Mouse (Mus musculus) forebrain, postnatal 0 days (tissue): ENCODE results near the gene Angptl8. TPM values are rescaled to one million over a fixed set of nuclear protein-coding genes. Genes with fewer than 3 reads are reported as not detected.

Source experiments
- ATAC-seq: fragments of 200-750 bp; cut with Nextera tagmentation; 2 replicates; pipeline ENCODE4 v1.8.0; 2017; ENCODE audit warnings: mild to moderate bottlenecking, moderate library complexity
- DNase-seq: peaks from one replicate; pipeline ENCODE4 v3.0.0-alpha.2; 2015
- H3K27ac ChIP-seq: fragments of 300-500 bp; sonication (generic); 2 replicates; pipeline ENCODE4 v1.5.1; 2014; ENCODE audit warnings: low read depth, mild to moderate bottlenecking, antibody characterized with exemption, low read length, moderate library complexity, mixed read lengths
- H3K27me3 ChIP-seq: fragments of 300-500 bp; sonication (generic); 2 replicates; pipeline ENCODE4 v1.6.1; 2014; ENCODE audit warnings: mild to moderate bottlenecking, low read length, mixed read lengths; ENCODE audit not compliant: insufficient read depth
- H3K36me3 ChIP-seq: fragments of 300-500 bp; sonication (generic); 2 replicates; pipeline ENCODE4 v1.6.1; 2014; ENCODE audit warnings: mild to moderate bottlenecking, moderate library complexity; ENCODE audit not compliant: insufficient read depth
- H3K4me1 ChIP-seq: fragments of 300-500 bp; sonication (generic); 2 replicates; pipeline ENCODE4 v1.6.1; 2014; ENCODE audit warnings: antibody characterized with exemption; ENCODE audit not compliant: insufficient read depth
- H3K4me2 ChIP-seq: fragments of 300-500 bp; sonication (generic); 2 replicates; pipeline ENCODE4 v1.6.1; 2014; ENCODE audit warnings: low read depth, mild to moderate bottlenecking, moderate library complexity
- H3K4me3 ChIP-seq: fragments of 300-500 bp; sonication (generic); 2 replicates; pipeline ENCODE4 v1.5.1; 2014; ENCODE audit warnings: low read depth, low read length, mixed read lengths
- H3K9ac ChIP-seq: fragments of 300-500 bp; sonication (generic); 2 replicates; pipeline ENCODE4 v1.6.1; 2014; ENCODE audit warnings: mild to moderate bottlenecking
- H3K9me3 ChIP-seq: fragments of 300-500 bp; sonication (generic); 2 replicates; pipeline ENCODE4 v1.6.1; 2016; ENCODE audit warnings: low read length
- CTCF ChIP-seq: sonication (generic); IDR thresholded peaks from 2 replicates; pipeline ENCODE4 v1.5.1; 2016; ENCODE audit warnings: antibody characterized with exemption, control low read depth, low read depth
- WGBS: fragments of 180-500 bp; shearing (Covaris S2); extraction: QIAGEN DNeasy Blood & Tissue Kit; methylation state at CpG from one replicate; pipeline ENCODE4 v1.1.7; 2014; 5-methylcytosine and 5-hydroxymethylcytosine counted together
- polyA plus RNA-seq: library from polyadenylated mRNA; unstranded; fragments of >200 nt; fragmentation: Nextera tagmentation; extraction: Ambion mirVana; gene quantifications from 2 replicates; pipeline ENCODE4 v1.2.1, GENCODE M21; 2015
- total RNA-seq: library from RNA; depleted of rRNA; stranded (reverse); fragments of >200 nt; gene quantifications from 2 replicates; pipeline ENCODE4 v1.2.3, GENCODE M21; 2014

The Angptl8 gene
- total and polyA plus RNA-seq, 2 experiments from 2014 or later: 0.18 TPM; not detected in 1

GRCm38 (mm10) chr9:21823957-21824356 is 11.4 kb upstream of the Angptl8 start:
- no peak overlapping the region for H3K27ac ChIP-seq
- WGBS: 75% methylated on average over 4 of the region's 4 CpGs

GRCm38 (mm10) chr9:21824366-21824765 is 10.9 kb upstream of the Angptl8 start:
- ATAC-seq: no peak
- H3K4me2 ChIP-seq: no peak overlapping the region

More at GRCm38 (mm10) chr9:21823957-21824356, 11.4 kb upstream of the Angptl8 start:
- no peaks in the 10 kb centered on the region for H3K36me3 ChIP-seq
- no peak for TF ChIP-seq CTCF
- no peaks in the 10 kb centered on the region for H3K9me3 ChIP-seq
- DNase-seq: no peak
- ATAC-seq: no peak
- H3K9ac ChIP-seq: no peak overlapping the region
- no peaks in the 10 kb centered on the region for H3K4me1 ChIP-seq
- no peaks in the 10 kb centered on the region for H3K27me3 ChIP-seq
- no peak overlapping the region for H3K4me2 ChIP-seq
- H3K4me3 ChIP-seq: no peak overlapping the region

DNA sequence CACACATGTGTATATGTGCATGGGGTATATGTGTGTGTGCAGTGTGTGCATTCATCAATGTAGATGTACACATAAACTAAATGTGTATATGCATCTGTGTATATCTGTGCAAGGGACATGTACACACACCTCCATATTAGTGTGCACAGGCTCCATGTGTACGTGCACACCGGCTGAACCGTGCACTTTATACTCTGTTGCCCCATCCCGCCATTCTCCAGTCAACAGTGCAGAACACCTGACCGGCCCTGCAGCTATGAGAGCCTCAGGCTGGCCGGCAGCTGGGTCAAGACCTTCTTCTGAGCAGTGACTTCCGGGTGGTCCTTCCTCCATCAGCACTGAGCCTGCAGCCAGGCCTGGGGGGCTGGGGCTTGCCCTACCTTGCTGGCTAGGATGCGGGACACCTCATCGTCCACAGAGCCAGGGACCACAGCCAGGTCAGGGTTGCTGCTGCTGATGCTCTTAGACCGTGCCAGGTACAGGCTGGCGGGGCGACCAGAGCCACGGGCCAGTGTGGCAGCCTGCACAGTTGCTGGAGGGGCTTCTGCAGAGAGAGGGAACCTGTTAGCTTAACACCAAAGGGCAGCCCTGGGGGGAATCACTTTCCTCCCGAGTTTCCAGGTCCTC is 5.4 kb upstream of the Angptl8 start:
- Histone ChIP-seq H3K9me3 (no peaks in the 10 kb centered on the region), H3K4me2 (no peak overlapping the region), H3K36me3 (no peaks in the 10 kb centered on the region), H3K9ac (no peak overlapping the region), H3K27me3 (no peaks in the 10 kb centered on the region), H3K4me1 (no peaks in the 10 kb centered on the region), H3K27ac (no peak overlapping the region), H3K4me3 (no peak overlapping the region)
- DNase-seq: no peak
- 93% methylated on average over 14 of the region's 14 CpGs for WGBS
- ATAC-seq: no peak; the same call in 1 of the 2 replicates
- no peak for TF ChIP-seq CTCF

More at GRCm38 (mm10) chr9:21824366-21824765, 10.9 kb upstream of the Angptl8 start:
- 70% methylated on average over 10 of the region's 10 CpGs for WGBS
- Histone ChIP-seq H3K4me1 (no peaks in the 10 kb centered on the region), H3K27me3 (no peaks in the 10 kb centered on the region), H3K9me3 (no peaks in the 10 kb centered on the region), H3K27ac (no peak overlapping the region), H3K4me3 (no peak overlapping the region), H3K9ac (no peak overlapping the region), H3K36me3 (no peaks in the 10 kb centered on the region)
- no peak for DNase-seq
- TF ChIP-seq CTCF: no peak

DNA sequence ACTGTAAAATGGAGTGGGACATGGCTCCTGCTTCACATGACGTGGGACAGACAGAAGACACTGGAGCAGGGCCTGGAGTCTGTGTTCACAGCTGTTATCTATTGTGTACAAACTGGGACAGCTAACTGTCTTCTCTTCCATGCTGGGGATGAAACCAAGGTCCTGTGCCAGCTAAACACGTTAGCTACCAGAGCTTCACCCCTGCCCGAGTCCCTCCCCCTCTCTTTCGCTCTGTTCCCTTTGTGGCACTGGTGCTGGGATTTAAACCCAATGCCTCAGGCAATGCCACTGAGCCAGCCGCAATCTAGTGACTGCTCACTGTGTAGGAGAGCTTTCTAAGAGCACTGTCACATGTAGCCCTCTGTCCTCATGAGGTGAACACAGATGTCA is 4.9 kb upstream of the Angptl8 start:
- Histone ChIP-seq H3K9me3 (no peaks in the 10 kb centered on the region), H3K27me3 (no peaks in the 10 kb centered on the region), H3K36me3 (no peaks in the 10 kb centered on the region), H3K27ac (no peak overlapping the region), H3K9ac (no peak overlapping the region), H3K4me2 (no peak overlapping the region), H3K4me1 (no peaks in the 10 kb centered on the region), H3K4me3 (no peak overlapping the region)
- WGBS: 74% methylated on average over 5 of the region's 5 CpGs
- DNase-seq: no peak
- no peak; the same call in 1 of the 2 replicates for ATAC-seq
- no peak for TF ChIP-seq CTCF

GRCm38 (mm10) chr9:21830936-21831335 is 4.4 kb upstream of the Angptl8 start:
- H3K4me3 ChIP-seq: no peak overlapping the region
- H3K9ac ChIP-seq: no peak overlapping the region
- H3K27ac ChIP-seq: no peak overlapping the region
- ATAC-seq (no peak), DNase-seq (no peak)
- no peaks in the 10 kb centered on the region for H3K9me3 ChIP-seq
- no peaks in the 10 kb centered on the region for H3K36me3 ChIP-seq
- H3K4me1 ChIP-seq: no peaks in the 10 kb centered on the region
- WGBS: 85% methylated on average over 11 of the region's 11 CpGs
- H3K4me2 ChIP-seq: no peak overlapping the region
- TF ChIP-seq CTCF: no peak
- H3K27me3 ChIP-seq: no peaks in the 10 kb centered on the region

DNA sequence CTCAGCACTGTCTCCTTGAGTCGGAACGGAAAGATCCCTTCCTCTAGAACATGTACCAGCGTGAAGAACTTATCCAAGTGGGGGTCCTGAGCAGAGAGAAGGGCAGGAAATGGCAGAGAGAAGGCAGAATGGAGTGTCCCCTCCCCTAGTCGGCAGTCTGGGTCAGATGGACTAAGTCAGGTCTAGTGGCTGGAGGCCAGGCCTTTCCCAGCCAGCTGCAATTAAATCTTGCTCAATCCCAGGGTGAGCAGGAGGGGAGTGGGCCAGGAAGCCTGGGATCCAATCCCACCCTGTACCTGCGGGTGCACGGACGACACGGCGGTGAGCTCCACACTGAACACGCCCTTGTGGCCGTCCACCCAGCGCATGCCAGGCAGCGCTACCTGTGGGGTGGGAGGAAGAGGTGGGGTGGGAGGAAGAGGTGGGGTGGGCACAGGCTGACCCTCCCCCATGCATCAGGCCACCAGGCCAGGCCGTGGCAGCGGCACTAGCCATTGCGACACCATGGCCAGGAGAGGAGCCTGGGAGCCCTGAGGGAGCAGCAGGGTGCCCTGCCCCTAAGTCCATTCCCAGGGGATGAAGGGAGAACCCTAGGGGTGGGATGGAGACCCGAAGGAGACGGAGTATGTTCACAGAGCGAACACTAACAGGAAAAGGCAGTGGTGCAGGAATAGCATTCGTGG is 3.6 kb upstream of the Angptl8 start:
- Histone ChIP-seq H3K27me3 (no peaks in the 10 kb centered on the region), H3K9ac (no peak overlapping the region), H3K4me3 (no peak overlapping the region), H3K36me3 (no peaks in the 10 kb centered on the region), H3K27ac (no peak overlapping the region), H3K4me1 (no peaks in the 10 kb centered on the region), H3K4me2 (no peak overlapping the region), H3K9me3 (no peaks in the 10 kb centered on the region)
- DNase-seq (no peak), ATAC-seq (no peak)
- 90% methylated on average over 20 of the region's 20 CpGs for WGBS
- TF ChIP-seq CTCF: no peak

DNA sequence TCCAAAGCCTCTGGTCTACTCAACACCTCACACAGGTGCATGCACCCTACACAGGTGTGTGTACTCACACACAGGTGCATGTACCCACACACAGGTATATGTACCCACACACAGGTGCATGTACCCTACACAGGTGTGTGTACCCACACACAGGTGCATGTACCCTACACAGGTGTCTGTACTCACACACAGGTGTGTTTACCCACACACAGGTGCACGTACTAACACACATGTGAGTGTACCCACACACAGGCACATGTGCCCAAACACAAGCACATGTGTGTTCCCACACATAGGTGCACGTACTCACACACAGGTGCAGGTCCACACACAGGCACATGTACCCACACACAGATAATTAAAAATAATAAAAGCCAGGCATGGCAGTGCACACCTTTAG is 2.4 kb downstream of the Angptl8 start:
- Histone ChIP-seq H3K4me3 (no peak overlapping the region), H3K27ac (no peak overlapping the region), H3K4me2 (no peak overlapping the region), H3K9me3 (no peaks in the 10 kb centered on the region), H3K9ac (no peak overlapping the region), H3K27me3 (no peaks in the 10 kb centered on the region), H3K4me1 (no peaks in the 10 kb centered on the region), H3K36me3 (no peaks in the 10 kb centered on the region)
- ATAC-seq (no peak), DNase-seq (no peak)
- no peak for TF ChIP-seq CTCF
- WGBS: 94% methylated on average over 2 of the region's 2 CpGs
